Mouse (Mus musculus): ENCODE results near the gene Tmem91.

GRCm38 (mm10) chr7:25688810-25689586 lies 14.0 kb upstream of the Tmem91 start:
- TF ChIP-seq CTCF (IDR thresholded peaks at IDR 0.05; ENCODE audit: borderline replicate concordance, control insufficient read depth, extremely low read depth, insufficient read depth, low read length, poor library complexity) (peak; percentile 25; the same call in 1 of the 2 replicates), POLR2A (IDR thresholded peaks at IDR 0.05; ENCODE audit: control insufficient read depth, extremely low read depth, insufficient read depth, low read length, poor library complexity) (no peak)
